Mouse (Mus musculus): ENCODE results near the gene Abca6.
A peak's percentile ranks its signal among the peaks of the same experiment; 100 is the strongest.

Gene Abca6

GRCm38 (mm10) chr11:110251534-110251933 is at the start of gene Abca6:
TSS of gene Abca6 (minus strand) at chr11:110251776.
- peak; percentile 30 for DNase-seq (ENCODE audit: low spot score)

- DNase-seq (ENCODE audit: low spot score) = no peak
Measured at GRCm38 (mm10) chr11:110297917-110298533, 46.4 kb upstream of the Abca6 start.

GRCm38 (mm10) chr11:110290586-110290985 is 39.0 kb upstream of the Abca6 start:
- DNase-seq (ENCODE audit: low spot score) = no peak

- no peak for DNase-seq (ENCODE audit: low spot score)
Measured at GRCm38 (mm10) chr11:110288423-110288822, 36.8 kb upstream of the Abca6 start.

GRCm38 (mm10) chr11:110287694-110288093 is 36.1 kb upstream of the Abca6 start:
- DNase-seq (ENCODE audit: low spot score) = no peak

GRCm38 (mm10) chr11:110286331-110286730 is 34.8 kb upstream of the Abca6 start:
- no peak for DNase-seq (ENCODE audit: low spot score)

- no peak for DNase-seq (ENCODE audit: low spot score)
Measured at GRCm38 (mm10) chr11:110284849-110285248, 33.3 kb upstream of the Abca6 start.

GRCm38 (mm10) chr11:110284185-110284787 is 32.7 kb upstream of the Abca6 start:
- no peak for DNase-seq (ENCODE audit: low spot score)

- no peak for DNase-seq (ENCODE audit: low spot score)
Measured at GRCm38 (mm10) chr11:110274794-110275193, 23.2 kb upstream of the Abca6 start.

GRCm38 (mm10) chr11:110271745-110272144 is 20.2 kb upstream of the Abca6 start:
- DNase-seq (ENCODE audit: low spot score) = peak; percentile 44

GRCm38 (mm10) chr11:110268244-110268844 is 16.8 kb upstream of the Abca6 start:
- peak; percentile 85 for DNase-seq (ENCODE audit: low spot score)

- DNase-seq (ENCODE audit: low spot score) = no peak
Measured at GRCm38 (mm10) chr11:110267232-110267631, 15.7 kb upstream of the Abca6 start.

GRCm38 (mm10) chr11:110266757-110267156 is 15.2 kb upstream of the Abca6 start:
- DNase-seq (ENCODE audit: low spot score) = no peak

- no peak for DNase-seq (ENCODE audit: low spot score)
Measured at GRCm38 (mm10) chr11:110261867-110262266, 10.3 kb upstream of the Abca6 start.

GRCm38 (mm10) chr11:110257911-110258310 is 6.3 kb upstream of the Abca6 start:
- no peak for DNase-seq (ENCODE audit: low spot score)

- no peak for DNase-seq (ENCODE audit: low spot score)
Measured at GRCm38 (mm10) chr11:110257061-110257460, 5.5 kb upstream of the Abca6 start.

- DNase-seq (ENCODE audit: low spot score) = no peak
Measured at GRCm38 (mm10) chr11:110252256-110252655, 680 bp upstream of the Abca6 start.

- DNase-seq (ENCODE audit: low spot score) = peak; percentile 9
Measured at GRCm38 (mm10) chr11:110244730-110245129, 6.8 kb downstream of the Abca6 start.

GRCm38 (mm10) chr11:110237466-110237865 is 14.1 kb downstream of the Abca6 start:
- DNase-seq (ENCODE audit: low spot score) = no peak

- DNase-seq (ENCODE audit: low spot score) = no peak
Measured at GRCm38 (mm10) chr11:110232975-110233374, 18.6 kb downstream of the Abca6 start.

GRCm38 (mm10) chr11:110217118-110217517 is 34.5 kb downstream of the Abca6 start:
- DNase-seq (ENCODE audit: low spot score) = no peak

- no peak for DNase-seq (ENCODE audit: low spot score)
Measured at GRCm38 (mm10) chr11:110203930-110204329, 47.6 kb downstream of the Abca6 start.

- no peak for DNase-seq (ENCODE audit: low spot score)
Measured at GRCm38 (mm10) chr11:110198882-110199281, 52.7 kb downstream of the Abca6 start.
